ENCODE assay signal across 8 mouse cellular contexts in genomic region chr7:113512527-113513285, GRCm38 (mm10). TPM values are rescaled to one million over a fixed set of nuclear protein-coding genes. Genes with fewer than 3 reads are reported as not detected.
DNase-seq lines count a peak whose midpoint lies in the region.

No protein-coding gene starts in this region.

- peak overlapping the region; percentile 62 for H3K27ac ChIP-seq in macrophage

- WGBS in macrophage (ENCODE audit: missing documents), result 18% methylated on average over 20 of the region's 20 CpGs

- peak overlapping the region; percentile 73 for H3K4me3 ChIP-seq in macrophage (ENCODE audit: inconsistent target)

- H3K79me2 ChIP-seq in macrophage (ENCODE audit: inconsistent target), result peaks cover 37% of the 10 kb centered on the region

- H3K36me3 ChIP-seq in macrophage (ENCODE audit: inconsistent target), result no peaks in the 10 kb centered on the region

- intact Hi-C loops in heart, postnatal 10 days (cut with DNase I), result no loop called here

- peak; percentile 4 for DNase-seq in layer of hippocampus, adult 9-11 months
- DNase-seq in layer of hippocampus, postnatal 10 days (ENCODE audit: low spot score in 2 of 2), result no peak
- peak; percentile 45 for DNase-seq in c-Kit-positive CD71-positive TER-119-positive erythroid progenitor cells, embryonic 14.5 days (ENCODE audit: low spot score)
- DNase-seq in heart, postnatal 10 days, result peak; percentile 2 to 7
- no peak for DNase-seq in adrenal gland, postnatal 25 days
- DNase-seq in urinary bladder, postnatal 10 days (ENCODE audit: low spot score), result no peak
- no peak for DNase-seq in thymus, postnatal 4 days

RNA-seq across cellular contexts. Expression of gene Far1, which starts 0.9 kb away (rescaled TPM):
- 100 to 1,000 TPM; 108 to 136 TPM for total RNA-seq in layer of hippocampus, postnatal 10 days (2021)
- 10 to 100 TPM; 32.4 to 39.3 TPM for total RNA-seq in heart, postnatal 10 days (2021)
- 100 to 1,000 TPM; 112 to 344 (median 212) TPM for total RNA-seq in macrophage (2018; cell fraction: chromatin; rRNA removed)
- 10 to 100 TPM; 21.3 to 53.5 (median 37.9) TPM for total RNA-seq in macrophage (2018; cell fraction: cytosol; rRNA removed)
- total RNA-seq in macrophage (2018; cell fraction: nucleus; rRNA removed), result 100 to 1,000 TPM in 18 of 26 experiments, 10 to 100 TPM in 8; 61.4 to 282 (median 124) TPM
- polyA plus RNA-seq in macrophage (2018), result 32.2 to 49.7 TPM (median 37.7 TPM) in 3 replicates
- total RNA-seq in adrenal gland, postnatal 25 days (2021), result 53.8 and 56.3 TPM in 2 replicates

Comparison
In these comparisons a context has a peak if more than half of its experiments do, and no peak if none do; other contexts are left out.
1. DNase-seq: peak in layer of hippocampus, adult 9-11 months (single experiment), c-Kit-positive CD71-positive TER-119-positive erythroid progenitor cells, embryonic 14.5 days (single experiment) and heart, postnatal 10 days (2 of 2); none in layer of hippocampus, postnatal 10 days (0 of 2), adrenal gland, postnatal 25 days (single experiment), urinary bladder, postnatal 10 days (single experiment) and thymus, postnatal 4 days (single experiment).